Mouse (Mus musculus) hindbrain, postnatal 0 days (tissue): ENCODE data around the gene Catsperz. TPM values are rescaled to one million over a fixed set of nuclear protein-coding genes. Genes with fewer than 3 reads are reported as not detected.

Source experiments
- ATAC-seq: fragments of 200-750 bp; cut with Nextera tagmentation; 2 replicates; pipeline ENCODE4 v1.8.0; 2017; ENCODE audit warnings: mild to moderate bottlenecking, moderate TSS enrichment, moderate library complexity
- DNase-seq: peaks from one replicate; pipeline ENCODE4 v3.0.0-alpha.2; 2015; ENCODE audit warnings: low spot score
- H3K27ac ChIP-seq: fragments of 300-500 bp; sonication (generic); 2 replicates; pipeline ENCODE4 v1.5.1; 2014; ENCODE audit warnings: mild to moderate bottlenecking
- H3K27me3 ChIP-seq: fragments of 300-500 bp; sonication (generic); 2 replicates; pipeline ENCODE4 v1.6.1; 2014; ENCODE audit warnings: low read length, mixed read lengths; ENCODE audit not compliant: insufficient read depth
- H3K36me3 ChIP-seq: fragments of 300-500 bp; sonication (generic); 2 replicates; pipeline ENCODE4 v1.6.1; 2014; ENCODE audit warnings: low read length, mixed read lengths; ENCODE audit not compliant: insufficient read depth
- H3K4me1 ChIP-seq: fragments of 300-500 bp; sonication (generic); 2 replicates; pipeline ENCODE4 v1.6.1; 2014; ENCODE audit warnings: antibody characterized with exemption, low read length, mixed read lengths; ENCODE audit not compliant: insufficient read depth
- H3K4me2 ChIP-seq: fragments of 300-500 bp; sonication (generic); 2 replicates; pipeline ENCODE4 v1.6.1; 2014; ENCODE audit warnings: low read depth, mild to moderate bottlenecking, low read length, moderate library complexity, mixed read lengths
- H3K4me3 ChIP-seq: fragments of 300-500 bp; sonication (generic); 2 replicates; pipeline ENCODE4 v1.5.1; 2014; ENCODE audit warnings: low read length
- H3K9ac ChIP-seq: fragments of 300-500 bp; sonication (generic); replicated peaks from 2 replicates; pipeline ENCODE4 v1.6.1; 2014; ENCODE audit warnings: mild to moderate bottlenecking, low read length, moderate library complexity, mixed read lengths
- H3K9me3 ChIP-seq: fragments of 300-500 bp; sonication (generic); 2 replicates; pipeline ENCODE4 v1.6.1; 2016; ENCODE audit warnings: low read length, mixed read lengths
- CTCF ChIP-seq: IDR thresholded peaks from 2 replicates; pipeline ENCODE4 v1.5.1; 2016; ENCODE audit warnings: antibody characterized with exemption, control low read depth, low read depth
- WGBS: fragments of 180-500 bp; shearing (Covaris S2); extraction: QIAGEN DNeasy Blood & Tissue Kit; methylation state at CpG from one replicate; pipeline ENCODE4 v1.1.7; 2014; 5-methylcytosine and 5-hydroxymethylcytosine counted together
- polyA plus RNA-seq: library from polyadenylated mRNA; unstranded; fragments of >200 nt; fragmentation: Nextera tagmentation; extraction: Ambion mirVana; gene quantifications from 2 replicates; pipeline ENCODE4 v1.2.1, GENCODE M21; 2015
- total RNA-seq: library from RNA; depleted of rRNA; stranded (reverse); fragments of >200 nt; gene quantifications from 2 replicates; pipeline ENCODE4 v1.2.3, GENCODE M21; 2014

The Catsperz gene
- total and polyA plus RNA-seq, 2 experiments from 2014 or later: 3.7 TPM; not detected in 1

- ATAC-seq (no peak), DNase-seq (peak; percentile 55)
- 39% methylated on average over 8 of the region's 8 CpGs for WGBS
- Histone ChIP-seq H3K36me3 (no peaks in the 10 kb centered on the region), H3K4me3 (peak overlapping the region; percentile 84), H3K9ac (peak overlapping the region; percentile 90), H3K27me3 (peaks cover 15% of the 10 kb centered on the region), H3K9me3 (no peaks in the 10 kb centered on the region), H3K27ac (peak overlapping the region; percentile 86; the same call in 1 of the 2 replicates), H3K4me1 (peaks cover 20% of the 10 kb centered on the region; the same call in 1 of the 2 replicates), H3K4me2 (peak overlapping the region; percentile 96)
- no peak for TF ChIP-seq CTCF
These were observed 5.1 kb downstream of the Catsperz start for GRCm38 (mm10) chr19:6919876-6920740.

GRCm38 (mm10) chr19:6919431-6919830 lies 5.7 kb downstream of the Catsperz start:
- DNase-seq (no peak), ATAC-seq (no peak)
- Histone ChIP-seq H3K36me3 (no peaks in the 10 kb centered on the region), H3K9me3 (no peaks in the 10 kb centered on the region), H3K27ac (no peak overlapping the region), H3K9ac (0 out of 2 replicates have a peak overlapping the region, but pooled peaks have one; percentile 9), H3K4me3 (no peak overlapping the region), H3K4me2 (no peak overlapping the region), H3K27me3 (peaks cover 8% of the 10 kb centered on the region; the same call in 1 of the 2 replicates), H3K4me1 (peaks cover 15% of the 10 kb centered on the region; the same call in 1 of the 2 replicates)
- TF ChIP-seq CTCF: no peak

- Histone ChIP-seq H3K4me3 (no peak overlapping the region), H3K9me3 (no peaks in the 10 kb centered on the region), H3K9ac (no peak overlapping the region), H3K36me3 (peaks cover 5% of the 10 kb centered on the region), H3K4me2 (no peak overlapping the region), H3K27me3 (no peaks in the 10 kb centered on the region), H3K27ac (no peak overlapping the region), H3K4me1 (peaks cover 15% of the 10 kb centered on the region; the same call in 1 of the 2 replicates)
- no peak for TF ChIP-seq CTCF
- DNase-seq (no peak), ATAC-seq (no peak)
- 91% methylated on average over 4 of the region's 4 CpGs for WGBS
These were observed 6.9 kb downstream of the Catsperz start for GRCm38 (mm10) chr19:6918321-6918720.

GRCm38 (mm10) chr19:6916496-6916895 lies 8.7 kb downstream of the Catsperz start:
- no peak overlapping the region for H3K4me3 ChIP-seq
- ATAC-seq (no peak), DNase-seq (no peak)
- H3K27me3 ChIP-seq: no peaks in the 10 kb centered on the region
- H3K36me3 ChIP-seq: peaks cover 23% of the 10 kb centered on the region
- 84% methylated on average over 4 of the region's 4 CpGs for WGBS
- H3K4me1 ChIP-seq: peaks cover 15% of the 10 kb centered on the region; the same call in 1 of the 2 replicates
- no peak overlapping the region for H3K4me2 ChIP-seq
- H3K9ac ChIP-seq: no peak overlapping the region
- no peak overlapping the region for H3K27ac ChIP-seq
- TF ChIP-seq CTCF: no peak
- no peaks in the 10 kb centered on the region for H3K9me3 ChIP-seq

GRCm38 (mm10) chr19:6915276-6915675 lies 9.9 kb downstream of the Catsperz start:
- H3K27ac ChIP-seq: no peak overlapping the region
- H3K27me3 ChIP-seq: no peaks in the 10 kb centered on the region
- H3K4me3 ChIP-seq: no peak overlapping the region
- 87% methylated on average over 4 of the region's 4 CpGs for WGBS
- ATAC-seq (no peak), DNase-seq (no peak)
- H3K4me1 ChIP-seq: peaks cover 12% of the 10 kb centered on the region; the same call in 1 of the 2 replicates
- H3K9ac ChIP-seq: no peak overlapping the region
- no peaks in the 10 kb centered on the region for H3K9me3 ChIP-seq
- H3K36me3 ChIP-seq: peaks cover 27% of the 10 kb centered on the region
- H3K4me2 ChIP-seq: no peak overlapping the region
- no peak for TF ChIP-seq CTCF

- WGBS: 91% methylated on average over 9 of the region's 9 CpGs
These were observed 10.6 kb downstream of the Catsperz start for GRCm38 (mm10) chr19:6914540-6914939.

GRCm38 (mm10) chr19:6913991-6914390 lies 11.2 kb downstream of the Catsperz start:
- TF ChIP-seq CTCF: no peak
- WGBS: 77% methylated on average over 11 of the region's 11 CpGs
- ATAC-seq (no peak), DNase-seq (no peak)
- Histone ChIP-seq H3K9me3 (no peaks in the 10 kb centered on the region), H3K36me3 (peaks cover 27% of the 10 kb centered on the region), H3K4me2 (no peak overlapping the region), H3K4me3 (no peak overlapping the region), H3K27me3 (no peaks in the 10 kb centered on the region), H3K9ac (no peak overlapping the region), H3K4me1 (0 out of 2 replicates have a peak, but pooled peaks cover 5% of the 10 kb centered on the region), H3K27ac (no peak overlapping the region)

More at GRCm38 (mm10) chr19:6914540-6914939, 10.6 kb downstream of the Catsperz start:
- H3K27ac ChIP-seq: no peak overlapping the region
- no peaks in the 10 kb centered on the region for H3K27me3 ChIP-seq
- TF ChIP-seq CTCF: no peak
- no peaks in the 10 kb centered on the region for H3K9me3 ChIP-seq
- peaks cover 27% of the 10 kb centered on the region for H3K36me3 ChIP-seq
- H3K4me2 ChIP-seq: no peak overlapping the region
- ATAC-seq (no peak), DNase-seq (no peak)
- H3K9ac ChIP-seq: no peak overlapping the region
- no peak overlapping the region for H3K4me3 ChIP-seq
- H3K4me1 ChIP-seq: 0 out of 2 replicates have a peak, but pooled peaks cover 5% of the 10 kb centered on the region
